Mouse (Mus musculus): ENCODE measurements around the gene Tango2. TPM values are rescaled to one million over a fixed set of nuclear protein-coding genes. Genes with fewer than 3 reads are reported as not detected.
"Not testable (repeated sequence)": the region's sequence is repeated elsewhere in the genome, so short reads cannot be mapped to it uniquely, and the experiment has no call there.

Tango2 gene
- total RNA-seq, 2 experiments from 2014 or later = 100 to 102 TPM

DNA sequence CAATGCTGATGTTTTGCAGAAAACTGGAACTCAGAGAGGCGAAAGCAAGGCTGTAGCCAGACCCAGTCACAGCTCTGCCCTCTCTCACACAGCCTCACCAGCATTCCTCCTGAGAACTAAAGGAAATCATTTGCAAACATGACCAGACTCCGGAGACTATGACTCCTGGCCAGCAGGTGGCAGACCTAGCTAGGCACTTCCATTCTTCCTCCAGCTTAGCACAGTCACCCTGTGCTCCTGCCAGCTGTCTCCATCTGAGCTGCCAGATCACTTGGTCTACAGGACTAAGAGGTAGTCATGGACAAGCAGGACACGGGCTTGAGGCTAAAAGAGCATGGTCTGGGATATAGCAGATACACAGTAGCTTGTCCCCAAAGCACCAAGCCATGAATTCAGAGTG is 2.7 kb downstream of the Tango2 start:
- DNase-seq (ENCODE audit: low spot score in 2 of 2) = peak; percentile 87 to 89

DNA sequence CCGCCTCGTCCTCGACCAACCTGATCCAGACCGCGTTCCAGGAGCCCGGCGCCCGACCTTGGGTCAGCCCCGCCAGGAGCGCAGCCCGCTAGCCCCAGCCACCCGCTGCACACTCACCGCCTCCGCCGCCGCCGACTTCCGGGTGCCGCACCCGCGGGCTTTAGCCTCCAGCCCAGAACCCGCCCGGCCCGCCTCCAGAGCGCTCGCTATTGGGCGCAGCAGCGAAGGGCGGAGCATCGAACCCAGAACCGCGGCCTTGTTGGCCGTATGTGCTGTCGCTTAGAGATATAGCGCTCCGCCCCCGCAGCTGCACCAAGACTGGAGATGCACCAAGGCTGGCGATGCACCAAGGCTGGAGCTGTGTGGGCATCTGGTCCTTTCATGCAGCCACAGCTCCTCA is 4.1 kb downstream of the Tango2 start:
- peak; percentile 96 to 98 for DNase-seq (ENCODE audit: low spot score in 2 of 2)

DNA sequence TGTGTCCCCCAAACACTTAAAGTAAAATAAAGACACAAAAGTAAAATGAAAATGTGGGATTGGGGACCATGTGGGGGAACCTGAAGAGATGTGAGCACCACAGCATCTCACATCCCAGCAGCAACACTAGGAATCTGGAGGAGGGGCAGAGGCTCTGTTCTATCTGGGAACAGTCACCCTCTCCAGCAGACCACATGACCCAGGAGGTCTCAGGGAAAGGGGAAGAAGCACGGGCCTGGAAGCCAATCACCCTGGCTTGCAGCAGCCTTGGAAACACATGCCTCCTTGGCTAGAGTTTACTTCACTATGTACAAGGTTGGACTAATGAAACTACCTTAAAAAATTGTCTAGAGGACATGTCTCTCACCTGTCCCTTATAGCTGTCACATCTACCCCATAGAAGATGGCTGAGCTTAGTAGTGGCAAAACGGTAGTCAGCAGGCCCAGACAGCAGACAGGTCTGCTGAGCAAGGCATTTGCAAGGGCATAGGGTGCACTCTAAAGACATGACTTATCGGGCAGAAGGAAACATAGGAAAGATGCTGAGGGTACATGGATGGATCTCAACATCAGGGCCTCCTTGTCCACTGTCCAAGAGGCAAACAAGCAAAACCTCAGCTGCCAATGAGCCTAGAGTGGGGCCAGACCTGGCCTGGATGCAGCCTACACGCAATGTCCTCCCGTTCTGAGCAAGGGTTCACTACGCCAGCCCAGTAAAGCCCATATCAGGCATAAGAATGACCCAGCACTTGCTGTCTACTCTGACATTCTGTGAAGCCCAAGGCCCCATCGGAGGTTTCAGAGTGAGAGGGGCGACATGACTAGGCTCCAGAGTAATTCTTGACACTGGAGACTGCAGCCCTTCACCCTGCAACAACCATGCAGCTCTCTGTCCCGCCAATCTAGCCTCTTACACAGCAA is 5.0 kb downstream of the Tango2 start:
- DNase-seq (ENCODE audit: low spot score in 2 of 2) = no peak

DNA sequence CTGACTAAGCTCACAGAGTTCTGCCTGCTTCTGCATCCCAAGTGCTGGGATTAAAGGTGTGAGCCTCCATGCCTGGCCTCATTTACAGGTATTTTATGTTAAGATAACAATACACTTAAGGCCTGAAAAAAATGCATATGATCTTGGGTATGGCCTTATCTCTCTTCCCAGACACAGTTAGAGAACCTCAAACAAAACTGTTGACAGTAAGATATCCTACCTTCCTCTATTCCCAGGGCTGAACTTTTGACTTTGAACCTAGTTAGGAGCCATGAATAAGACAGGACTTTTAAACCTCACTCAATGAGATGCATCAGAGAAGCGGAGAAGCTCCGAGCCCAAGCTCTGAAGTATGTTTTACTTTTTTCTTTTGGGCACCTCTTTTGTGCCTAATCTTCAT is 5.8 kb downstream of the Tango2 start:
- DNase-seq (ENCODE audit: low spot score in 2 of 2) = no peak

DNA sequence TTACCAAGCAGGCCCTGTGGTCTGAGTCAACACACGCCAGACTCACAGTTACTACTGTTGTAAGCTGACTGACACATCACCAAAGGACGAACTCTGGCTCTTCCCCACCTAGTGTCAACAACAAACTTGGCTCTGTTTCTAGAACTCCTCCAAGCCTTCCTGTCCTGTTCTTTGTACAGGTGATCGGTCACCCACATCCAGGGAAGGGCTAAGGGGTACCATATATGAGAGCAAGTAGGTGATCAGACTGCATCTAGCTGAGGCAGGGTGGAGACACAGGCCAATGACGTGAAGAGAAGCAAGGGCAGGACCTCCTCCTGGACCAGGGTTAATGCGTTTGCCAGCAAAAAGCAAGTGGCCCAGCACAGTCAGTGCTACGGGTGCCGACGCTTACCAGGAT is 6.3 kb downstream of the Tango2 start:
- no peak for DNase-seq (ENCODE audit: low spot score in 2 of 2)

DNA sequence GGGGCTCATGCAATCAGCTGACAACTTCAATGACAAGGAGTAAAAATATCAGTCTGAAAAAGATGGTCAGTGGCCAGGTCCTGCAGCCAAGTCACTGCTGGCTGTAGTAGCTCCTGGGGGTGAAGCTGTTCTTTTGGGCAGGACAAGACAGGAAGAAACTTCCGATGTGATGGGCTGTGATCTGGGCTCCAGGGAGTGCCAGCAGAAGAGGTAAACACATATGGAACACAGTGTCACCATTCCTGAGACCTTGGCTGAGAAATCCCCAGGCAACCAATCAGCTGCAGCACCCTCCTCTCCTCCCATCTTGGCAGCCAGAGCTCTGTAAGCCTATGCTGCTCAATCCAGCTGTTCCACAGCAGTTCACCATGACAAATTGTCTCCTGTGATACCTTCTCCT is 8.0 kb downstream of the Tango2 start:
- DNase-seq (ENCODE audit: low spot score in 2 of 2) = no peak

DNA sequence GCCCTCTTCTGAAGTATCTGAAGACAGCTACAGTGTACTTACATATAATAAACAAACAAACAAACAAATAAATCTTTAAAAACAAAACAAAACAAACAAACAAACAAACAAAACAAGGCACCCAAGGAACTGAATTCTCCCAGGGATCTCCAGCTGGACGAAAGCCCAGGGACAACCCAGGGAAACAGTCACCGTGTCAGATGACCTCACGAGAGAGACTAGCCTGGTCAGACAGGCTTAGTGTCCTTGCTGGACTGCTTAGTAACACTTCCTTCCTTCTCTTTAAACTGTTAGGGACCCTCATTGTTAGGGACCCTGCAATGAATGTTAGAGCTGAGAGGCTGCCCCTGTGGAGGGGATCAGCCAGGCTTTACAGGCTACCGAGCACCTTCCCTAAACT is 10.6 kb downstream of the Tango2 start:
- no peak for DNase-seq (ENCODE audit: low spot score in 2 of 2)

DNA sequence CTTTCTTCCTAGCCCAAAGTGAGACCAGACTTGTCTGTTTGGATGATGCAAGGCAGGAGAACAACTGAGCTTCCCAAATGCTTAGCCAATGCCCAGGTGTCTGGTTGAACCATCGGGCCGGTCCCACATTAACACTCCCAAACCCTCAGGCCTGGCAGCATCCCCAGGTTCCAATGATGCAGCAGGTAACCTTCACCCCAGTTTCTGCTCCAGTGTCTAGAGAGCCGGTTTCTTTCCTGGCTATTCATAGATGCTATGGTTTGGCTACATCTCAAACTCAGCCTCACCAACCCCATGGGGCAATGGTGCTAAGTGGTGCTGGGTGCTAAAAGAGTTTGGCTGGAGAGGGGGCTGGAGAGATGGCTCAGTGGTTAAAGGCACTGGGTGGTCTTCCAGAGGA is 11.9 kb downstream of the Tango2 start:
- DNase-seq (ENCODE audit: low spot score in 2 of 2) = no peak

DNA sequence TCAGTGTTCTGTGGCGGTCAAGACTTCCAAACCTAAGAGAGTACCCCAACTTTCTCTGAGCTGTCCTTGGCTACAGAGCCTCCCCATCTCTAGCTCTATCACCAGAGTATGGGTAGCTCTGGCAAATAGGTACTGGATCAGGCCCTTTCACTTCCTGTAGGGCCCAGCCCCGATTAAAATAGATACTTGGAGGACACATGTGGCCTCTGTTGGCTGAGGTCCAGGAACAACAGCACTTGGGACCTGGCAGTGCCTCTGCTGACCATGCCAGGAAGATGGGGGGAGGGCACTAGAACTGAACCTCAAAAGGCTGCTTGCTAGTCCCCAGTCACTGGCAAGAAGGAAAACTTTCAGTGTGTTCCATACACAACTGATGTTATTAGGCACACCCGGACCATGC is 13.9 kb downstream of the Tango2 start:
- DNase-seq (ENCODE audit: low spot score in 2 of 2) = no peak

DNA sequence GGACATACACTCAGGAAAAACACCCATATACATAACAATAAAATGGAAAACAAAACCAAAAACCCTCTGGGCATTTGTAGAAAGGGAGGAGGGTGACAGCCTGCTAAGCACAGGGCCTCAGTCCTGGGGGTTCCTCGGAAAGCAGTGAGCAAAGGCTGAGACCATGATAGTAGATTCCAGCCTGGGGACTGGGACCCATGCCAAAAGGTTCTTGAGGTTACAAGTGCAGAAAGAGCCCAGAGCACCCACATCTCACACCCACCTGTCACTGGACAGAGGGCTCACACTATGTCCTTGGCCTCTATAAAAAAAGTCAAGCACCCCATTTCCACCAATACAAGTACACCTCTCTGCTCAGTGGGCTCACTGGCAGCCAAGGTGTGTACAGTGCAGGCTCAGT is 19.4 kb downstream of the Tango2 start:
- DNase-seq (ENCODE audit: low spot score in 2 of 2) = no peak

DNA sequence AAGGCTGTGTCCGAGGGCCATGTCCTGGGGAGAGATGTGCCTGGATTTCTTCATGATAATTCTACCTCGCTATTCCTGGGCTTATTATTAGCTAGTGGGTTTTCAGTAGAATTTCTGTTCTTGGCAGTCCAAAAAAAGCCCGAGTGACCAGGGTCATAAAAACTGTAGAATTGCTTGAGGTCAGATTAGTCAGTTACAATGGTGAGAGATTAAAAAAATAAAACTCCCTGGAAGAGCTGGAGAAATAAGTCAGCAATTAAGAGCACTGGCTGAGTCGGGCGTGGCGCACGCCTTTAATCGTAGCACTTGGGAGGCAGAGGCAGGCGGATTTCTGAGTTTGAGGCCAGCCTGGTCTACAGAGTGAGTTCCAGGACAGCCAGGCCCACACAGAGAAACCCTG is 20.0 kb downstream of the Tango2 start:
- DNase-seq (ENCODE audit: low spot score in 2 of 2) = no peak

DNA sequence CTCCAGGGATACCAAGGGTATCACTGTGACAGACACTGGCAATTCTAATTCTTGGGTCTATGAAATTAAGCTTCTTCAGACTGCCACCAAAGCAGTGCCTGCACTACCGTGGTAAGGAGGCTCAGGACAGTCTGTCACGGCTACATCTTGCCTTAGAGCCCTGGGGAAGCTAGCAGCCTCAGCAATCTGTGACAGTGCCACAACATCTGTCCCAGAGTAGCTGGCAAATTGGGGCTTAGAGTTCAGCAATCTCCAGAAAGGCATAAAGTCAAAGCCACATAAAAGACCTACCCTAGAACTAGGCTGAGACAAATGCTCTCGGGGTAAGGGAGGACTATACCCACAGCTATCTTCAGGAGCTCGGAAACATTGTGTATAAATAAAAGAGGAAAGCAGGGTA is 22.2 kb downstream of the Tango2 start:
- no peak for DNase-seq (ENCODE audit: low spot score in 2 of 2)

DNA sequence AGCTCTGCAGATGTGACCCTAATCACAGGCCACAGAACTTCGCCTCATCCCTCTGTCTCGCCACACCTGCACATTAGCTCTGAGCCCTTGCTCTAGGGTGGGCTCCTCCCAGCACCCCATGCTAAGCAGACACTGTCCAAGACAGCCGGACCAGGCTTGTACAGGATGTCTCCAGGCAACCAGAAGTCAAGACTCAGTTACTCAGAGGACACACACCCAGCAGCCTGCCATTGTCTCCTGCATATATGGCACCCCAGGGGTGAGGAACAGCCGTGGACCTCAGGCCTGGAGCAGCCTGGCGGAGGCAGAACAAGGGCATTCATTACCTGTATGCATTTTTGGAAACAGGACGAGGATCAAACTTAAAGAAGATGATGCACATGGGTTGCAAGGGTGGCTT is 23.9 kb downstream of the Tango2 start:
- no peak for DNase-seq (ENCODE audit: low spot score in 2 of 2)

DNA sequence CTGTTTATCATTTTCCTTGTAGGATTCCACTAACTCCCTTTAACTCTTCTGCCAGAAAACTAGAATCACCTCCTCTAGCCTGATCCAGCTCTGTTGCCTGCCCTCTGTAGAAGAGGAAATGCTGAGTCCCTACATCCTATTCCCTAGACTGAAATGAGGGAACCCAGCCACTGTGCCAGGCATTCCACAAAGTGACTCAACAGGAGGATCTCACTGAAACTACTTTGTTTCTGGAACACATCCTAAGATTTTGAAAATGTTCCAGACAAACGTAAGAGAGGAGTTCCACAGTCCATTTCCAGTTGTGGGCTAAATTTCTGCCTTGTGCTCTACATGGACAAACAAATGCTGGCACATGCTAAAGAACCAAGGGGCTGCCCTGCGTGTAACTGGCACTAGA is 24.4 kb downstream of the Tango2 start:
- no peak for DNase-seq (ENCODE audit: low spot score in 2 of 2)

DNA sequence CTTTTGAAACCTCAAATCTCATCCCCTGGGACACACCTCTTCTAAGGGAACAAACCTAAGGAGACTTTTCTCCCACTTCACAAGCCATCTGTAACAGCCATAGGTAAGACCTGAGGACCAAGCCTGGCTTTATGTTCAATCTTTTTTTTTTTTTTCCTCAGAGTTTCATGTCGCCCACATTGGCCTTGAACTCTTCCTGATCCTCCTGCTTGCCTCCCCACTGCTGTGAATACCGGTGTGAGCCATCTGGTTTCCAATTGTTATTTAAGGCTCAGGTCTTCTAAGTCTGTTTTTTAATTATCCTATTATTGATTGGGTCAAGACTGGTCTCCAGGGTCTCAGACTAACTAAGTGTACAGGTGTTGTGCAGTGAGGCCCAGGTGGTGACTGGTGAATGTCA is 26.5 kb downstream of the Tango2 start:
- no peak for DNase-seq (ENCODE audit: low spot score in 2 of 2)

DNA sequence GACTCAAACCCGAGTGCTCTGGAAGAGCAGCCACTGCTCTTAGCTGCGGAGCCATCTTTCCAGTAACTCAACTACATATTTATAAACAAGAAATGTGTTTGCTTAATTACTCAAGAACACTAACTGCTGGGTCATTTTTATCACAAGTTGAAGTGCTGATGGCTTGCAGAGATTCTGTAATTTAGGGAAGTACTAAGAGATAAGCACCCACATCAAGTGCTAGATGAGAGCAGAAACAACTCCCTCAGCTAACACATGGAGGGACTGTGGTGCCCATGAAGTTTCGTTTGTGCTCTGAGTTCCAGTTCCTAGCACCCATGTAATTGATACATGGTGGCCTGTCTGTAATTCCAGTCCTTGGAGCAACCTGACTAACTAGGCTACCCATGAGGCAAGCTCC is 28.9 kb downstream of the Tango2 start:
- DNase-seq (ENCODE audit: low spot score in 2 of 2) = no peak

DNA sequence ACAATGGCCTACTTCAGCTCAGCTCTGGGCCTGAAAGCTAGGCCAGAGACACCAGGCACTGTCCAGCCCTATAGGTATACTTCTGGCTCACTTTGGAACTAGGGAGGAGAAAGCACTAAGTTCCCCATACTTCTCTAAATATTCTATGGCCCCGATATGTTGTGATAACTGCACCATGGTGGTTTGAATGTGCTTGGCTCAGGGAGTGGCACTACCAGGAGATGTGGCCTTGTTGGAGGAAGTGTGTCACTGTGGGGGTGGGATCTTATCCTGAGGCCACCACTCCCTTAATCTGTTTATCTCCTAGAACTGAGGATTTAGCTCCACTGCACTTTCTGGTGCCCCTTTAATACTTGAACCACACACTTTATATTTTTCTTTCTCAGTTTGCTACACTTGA is 39.7 kb downstream of the Tango2 start:
- DNase-seq (ENCODE audit: low spot score in 2 of 2) = no peak

DNA sequence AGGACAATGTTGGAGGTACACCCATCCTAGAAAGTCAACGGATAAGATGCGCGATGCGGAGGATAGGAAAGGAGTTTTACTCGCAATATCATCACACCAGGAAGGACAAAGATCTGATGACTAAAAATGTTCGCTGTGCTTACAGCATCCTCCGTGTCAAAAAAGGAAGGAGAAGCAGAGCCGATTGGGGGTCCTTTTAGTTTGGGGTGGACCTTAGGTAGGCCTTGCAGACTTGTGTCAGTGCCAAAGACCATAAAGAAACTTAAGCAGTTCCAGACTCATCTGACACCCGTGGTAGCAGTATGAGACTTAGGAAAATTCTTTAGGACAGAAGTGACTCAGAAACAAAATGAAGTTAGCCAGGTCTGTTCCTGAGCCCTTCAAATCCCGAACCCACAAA is 58.3 kb downstream of the Tango2 start:
- DNase-seq (ENCODE audit: low spot score in 2 of 2) = not testable (repeated sequence)

DNA sequence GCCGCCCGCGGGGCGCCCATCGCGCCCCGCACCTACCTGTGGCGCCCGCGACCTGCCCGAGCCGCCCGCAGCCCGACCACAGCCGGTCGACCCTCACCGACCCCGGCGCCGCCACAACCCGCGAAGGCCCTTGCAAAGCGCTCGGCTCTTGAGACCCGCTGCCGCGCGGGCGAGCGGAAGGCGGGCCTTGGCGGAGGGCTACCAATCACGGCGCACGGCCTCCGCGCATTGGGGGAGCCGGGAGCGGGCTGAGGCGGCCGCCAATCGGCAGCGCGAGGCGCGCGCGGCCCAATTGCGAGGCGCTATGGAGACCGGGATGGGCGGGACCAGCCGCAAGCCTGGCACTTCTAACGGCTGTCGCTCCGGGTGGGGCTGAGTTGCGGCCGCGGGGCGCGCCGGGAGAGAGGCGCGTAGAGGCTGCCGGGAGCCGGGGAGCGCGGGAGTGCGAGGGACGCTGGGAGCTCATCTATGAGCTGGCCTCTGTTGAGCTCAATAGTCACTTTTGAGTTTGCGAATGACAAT is 58.8 kb downstream of the Tango2 start, which contains the start of gene Dgcr8:
Gene Dgcr8 (minus strand): TSS at position 180 of the 522 bp plus-strand sequence.
- peak; percentile 96 to 99 for DNase-seq (ENCODE audit: low spot score in 2 of 2)

DNA sequence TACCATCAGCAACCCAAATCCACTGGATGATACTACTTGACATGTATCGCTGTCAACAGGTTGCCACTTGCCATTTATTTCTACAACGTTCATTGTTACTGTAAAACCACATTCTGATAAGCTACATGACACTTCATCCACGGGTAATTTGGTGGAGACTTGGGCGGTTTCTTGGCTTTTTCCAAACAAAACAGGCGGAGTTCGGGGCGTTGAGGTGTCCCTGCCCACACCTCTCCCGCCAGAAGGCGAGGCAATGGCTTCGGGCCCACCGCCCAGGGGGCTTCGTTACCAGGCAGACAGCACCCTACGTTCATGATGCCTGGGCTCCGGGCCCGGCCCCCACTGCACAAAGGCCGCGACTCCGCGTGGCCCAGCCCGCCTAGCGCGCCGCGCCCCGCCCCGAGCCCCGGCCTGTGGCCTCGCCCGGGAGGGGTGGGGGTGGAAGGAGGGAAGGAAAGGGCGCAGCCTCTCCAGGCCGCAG is 59.3 kb downstream of the Tango2 start:
- DNase-seq (ENCODE audit: low spot score in 2 of 2) = no peak

DNA sequence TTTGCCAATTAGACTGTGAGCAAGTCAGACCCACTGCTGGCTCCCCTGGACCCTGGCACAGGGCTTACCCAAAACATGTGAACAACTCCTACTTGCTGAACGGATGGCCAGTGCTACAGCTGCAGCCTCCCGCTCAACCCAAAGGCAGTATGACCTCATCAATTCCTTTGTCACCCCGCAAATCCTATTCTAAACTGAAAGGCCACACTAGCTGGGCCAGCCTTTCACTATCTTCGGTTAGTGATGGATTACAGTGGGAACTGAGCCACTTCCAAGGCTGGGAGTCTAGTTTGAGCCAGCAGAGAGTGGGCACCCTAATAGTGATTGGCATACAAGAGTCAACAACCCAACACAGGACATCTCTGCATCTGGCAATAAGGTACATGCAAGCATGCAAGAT is 59.7 kb downstream of the Tango2 start:
- DNase-seq (ENCODE audit: low spot score in 2 of 2) = no peak

DNA sequence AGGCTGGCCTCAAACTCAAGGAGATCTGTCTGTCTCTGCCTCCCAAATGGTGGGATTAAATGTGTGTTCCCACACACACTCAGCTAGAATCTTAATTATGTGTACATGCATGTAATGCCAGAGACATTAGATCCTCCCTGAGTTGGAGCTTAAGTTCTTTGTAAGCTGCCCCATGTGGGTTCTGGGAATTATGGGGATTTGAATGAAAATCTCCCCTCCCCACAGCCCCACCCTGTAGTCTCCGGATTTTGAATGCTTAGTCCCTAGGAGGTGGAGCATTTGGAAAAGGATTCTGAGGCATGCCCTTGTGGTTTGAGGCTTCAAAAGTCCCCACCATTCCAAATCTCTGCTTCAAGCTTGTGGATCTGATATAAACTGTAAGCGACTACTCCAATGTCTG is 72.7 kb downstream of the Tango2 start:
- DNase-seq (ENCODE audit: low spot score in 2 of 2) = no peak

DNA sequence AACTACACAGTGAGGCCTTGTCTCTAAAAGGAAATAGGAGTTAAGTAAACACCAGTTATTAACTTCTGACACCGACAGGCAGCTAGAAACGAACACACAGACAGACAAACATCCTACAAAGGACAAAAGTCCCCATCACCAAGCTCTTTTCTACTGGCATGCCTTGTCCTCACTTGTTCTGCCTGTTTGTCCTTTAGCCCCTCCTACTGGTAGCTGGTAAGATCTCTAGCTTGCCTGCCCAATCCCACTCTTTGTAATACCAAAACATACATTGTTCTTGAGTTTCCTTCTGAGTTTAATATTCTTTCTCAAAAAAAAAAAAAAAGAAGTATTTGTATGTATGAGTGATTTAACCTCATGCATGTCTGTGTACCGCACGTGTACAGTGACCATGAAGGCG is 79.7 kb downstream of the Tango2 start:
- no peak for DNase-seq (ENCODE audit: low spot score in 2 of 2)
